In the genomic region with DNA sequence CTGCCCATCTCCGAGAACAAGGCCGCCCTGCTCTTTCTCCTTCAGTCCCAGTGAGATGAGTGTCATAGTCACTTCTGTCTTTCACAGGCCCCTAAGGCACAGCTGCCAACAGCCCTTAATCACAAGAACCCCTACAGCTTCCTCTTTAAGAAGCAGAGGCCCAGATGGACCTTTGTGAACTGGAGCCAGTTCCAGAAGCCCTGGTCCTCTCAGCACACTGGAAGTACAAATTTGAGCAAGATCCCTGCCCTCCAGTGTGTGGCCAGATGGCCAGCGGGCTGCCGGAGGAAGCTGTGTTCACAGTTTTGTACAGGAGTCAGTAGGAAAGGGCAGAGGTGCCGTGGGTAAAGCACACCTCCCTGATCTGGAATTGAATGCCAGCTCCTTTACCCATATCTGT, we compare ENCODE assay signal across 16 mouse cellular contexts.
DNase-seq lines count a peak whose midpoint lies in the region; ATAC-seq lines count a peak whose summit lies in the region.
"Had no signal": no experiment of that assay in that cellular context is flagged by ENCODE, and none has a peak within 500 bp of the region (broad histone marks: within the 10 kb centered on the region; RNA-seq: fewer than 3 reads in every experiment).

No protein-coding gene starts in this region.

- WGBS in forebrain, embryonic 11.5 days = 74% methylated on average over 5 of the region's 5 CpGs
- 70% methylated on average over 5 of the region's 5 CpGs for WGBS in forebrain, embryonic 16.5 days
- WGBS in liver, embryonic 11.5 days = 89% methylated on average over 5 of the region's 5 CpGs
- WGBS in limb, embryonic 12.5 days = 83% methylated on average over 5 of the region's 5 CpGs
- 61% methylated on average over 5 of the region's 5 CpGs for WGBS in neural tube, embryonic 14.5 days

- H3K27me3 ChIP-seq in forebrain, embryonic 11.5 days (ENCODE audit: control insufficient read depth, insufficient read depth, low read length) = no peaks in the 10 kb centered on the region
- no peaks in the 10 kb centered on the region for H3K27me3 ChIP-seq in forebrain, embryonic 16.5 days (replicated peaks; ENCODE audit: control insufficient read depth, insufficient read depth, low read length)
- H3K27me3 ChIP-seq in liver, embryonic 11.5 days (replicated peaks; ENCODE audit: control insufficient read depth, insufficient read depth, low read length) = no peaks in the 10 kb centered on the region
- H3K27me3 ChIP-seq in limb, embryonic 12.5 days = no peaks in the 10 kb centered on the region
- H3K27me3 ChIP-seq in neural tube, embryonic 14.5 days (ENCODE audit: control insufficient read depth, insufficient read depth, low read length) = no peaks in the 10 kb centered on the region
- H3K27me3 ChIP-seq: embryonic facial prominence, embryonic 13.5 days; heart, embryonic 15.5 days had no signal

- no peak for ATAC-seq in forebrain, embryonic 11.5 days (replicated peaks; ENCODE audit: low FRiP score)
- ATAC-seq in forebrain, embryonic 16.5 days = no peak
- ATAC-seq in liver, embryonic 11.5 days (replicated peaks; ENCODE audit: low FRiP score) = no peak
- no peak for ATAC-seq in limb, embryonic 12.5 days (ENCODE audit: insufficient number of reproducible peaks, insufficient read depth, low FRiP score, low TSS enrichment, low read depth)
- ATAC-seq in neural tube, embryonic 14.5 days (ENCODE audit: low read depth) = no peak
- ATAC-seq: intestine, postnatal 0 days had no signal

- DNase-seq in forebrain, embryonic 11.5 days (ENCODE audit: low spot score) = peak; percentile 42
- peak; percentile 22 for DNase-seq in liver, embryonic 11.5 days (ENCODE audit: low spot score)
- DNase-seq in liver = no peak
- DNase-seq in testis, postnatal 14 days (ENCODE audit: low spot score) = no peak
- DNase-seq in kidney, adult 9 months = no peak
- DNase-seq: adrenal gland, postnatal 14 days; lung, postnatal 14 days; right cerebral cortex, postnatal 25 days had no signal

- no peaks in the 10 kb centered on the region for H3K9me3 ChIP-seq in forebrain, embryonic 11.5 days (ENCODE audit: control insufficient read depth, low read length)
- no peaks in the 10 kb centered on the region for H3K9me3 ChIP-seq in forebrain, embryonic 16.5 days (ENCODE audit: control insufficient read depth, low read length)
- H3K9me3 ChIP-seq in liver, embryonic 11.5 days (ENCODE audit: control insufficient read depth, low read length) = no peaks in the 10 kb centered on the region
- no peaks in the 10 kb centered on the region for H3K9me3 ChIP-seq in limb, embryonic 12.5 days
- no peaks in the 10 kb centered on the region for H3K9me3 ChIP-seq in neural tube, embryonic 14.5 days (ENCODE audit: control insufficient read depth, low read length)
- H3K9me3 ChIP-seq: embryonic facial prominence, embryonic 13.5 days; heart, embryonic 15.5 days; megakaryocyte, embryonic 14.5 days had no signal

- H3K9ac ChIP-seq in forebrain, embryonic 11.5 days (ENCODE audit: low read length) = no peak overlapping the region
- no peak overlapping the region for H3K9ac ChIP-seq in forebrain, embryonic 16.5 days (replicated peaks; ENCODE audit: low read depth, low read length)
- H3K9ac ChIP-seq in liver, embryonic 11.5 days (ENCODE audit: low read depth, low read length) = no peak overlapping the region
- H3K9ac ChIP-seq in limb, embryonic 12.5 days (replicated peaks) = no peak overlapping the region
- no peak overlapping the region for H3K9ac ChIP-seq in neural tube, embryonic 14.5 days (replicated peaks; ENCODE audit: low read depth, low read length)
- H3K9ac ChIP-seq: embryonic facial prominence, embryonic 13.5 days; heart, embryonic 15.5 days had no signal

- no peak overlapping the region; the same call in 1 of the 2 replicates for H3K27ac ChIP-seq in forebrain, embryonic 11.5 days (ENCODE audit: low read depth, low read length)
- H3K27ac ChIP-seq in forebrain, embryonic 16.5 days (ENCODE audit: low read length) = no peak overlapping the region
- H3K27ac ChIP-seq in liver, embryonic 11.5 days (ENCODE audit: low read depth, low read length) = no peak overlapping the region
- H3K27ac ChIP-seq in limb, embryonic 12.5 days = peak overlapping the region; percentile 37; the same call in 1 of the 2 replicates
- peak overlapping the region; percentile 10; the same call in 1 of the 2 replicates for H3K27ac ChIP-seq in neural tube, embryonic 14.5 days (ENCODE audit: low read depth, low read length)
- H3K27ac ChIP-seq: embryonic facial prominence, embryonic 13.5 days; heart, embryonic 15.5 days; kidney, postnatal 0 days had no signal

- H3K4me1 ChIP-seq in forebrain, embryonic 11.5 days (replicated peaks; ENCODE audit: control insufficient read depth, insufficient read depth, low read length) = no peaks in the 10 kb centered on the region; the same call in 1 of the 2 replicates
- peaks cover 19% of the 10 kb centered on the region for H3K4me1 ChIP-seq in forebrain, embryonic 16.5 days (replicated peaks; ENCODE audit: control insufficient read depth, insufficient read depth, low read length)
- H3K4me1 ChIP-seq in liver, embryonic 11.5 days (replicated peaks; ENCODE audit: control insufficient read depth, insufficient read depth, low read length) = 0 out of 2 replicates have a peak, but pooled peaks cover 2% of the 10 kb centered on the region
- peaks cover 17% of the 10 kb centered on the region for H3K4me1 ChIP-seq in limb, embryonic 12.5 days (replicated peaks)
- peaks cover 3% of the 10 kb centered on the region; the same call in 1 of the 2 replicates for H3K4me1 ChIP-seq in neural tube, embryonic 14.5 days (ENCODE audit: control insufficient read depth, insufficient read depth, low read length)
- H3K4me1 ChIP-seq: embryonic facial prominence, embryonic 13.5 days; megakaryocyte, embryonic 14.5 days had no signal

- no peak overlapping the region for H3K4me2 ChIP-seq in forebrain, embryonic 11.5 days (ENCODE audit: low read depth, low read length, severe bottlenecking)
- no peak overlapping the region for H3K4me2 ChIP-seq in forebrain, embryonic 16.5 days (ENCODE audit: low read length)
- no peak overlapping the region for H3K4me2 ChIP-seq in liver, embryonic 11.5 days
- H3K4me2 ChIP-seq in limb, embryonic 12.5 days = no peak overlapping the region
- no peak overlapping the region for H3K4me2 ChIP-seq in neural tube, embryonic 14.5 days (ENCODE audit: low read depth, low read length)
- H3K4me2 ChIP-seq: embryonic facial prominence, embryonic 13.5 days; heart, embryonic 15.5 days had no signal

- no peaks in the 10 kb centered on the region for H3K36me3 ChIP-seq in forebrain, embryonic 11.5 days (ENCODE audit: control insufficient read depth, insufficient read depth, low read length)
- H3K36me3 ChIP-seq in forebrain, embryonic 16.5 days (ENCODE audit: control insufficient read depth, insufficient read depth) = no peaks in the 10 kb centered on the region
- H3K36me3 ChIP-seq in liver, embryonic 11.5 days (ENCODE audit: control insufficient read depth, insufficient read depth, low read length) = no peaks in the 10 kb centered on the region
- no peaks in the 10 kb centered on the region for H3K36me3 ChIP-seq in limb, embryonic 12.5 days
- H3K36me3 ChIP-seq in neural tube, embryonic 14.5 days (ENCODE audit: control insufficient read depth, insufficient read depth, low read length) = no peaks in the 10 kb centered on the region
- H3K36me3 ChIP-seq: embryonic facial prominence, embryonic 13.5 days; heart, embryonic 15.5 days had no signal

- H3K4me3 ChIP-seq in forebrain, embryonic 11.5 days (ENCODE audit: low read depth, low read length) = no peak overlapping the region
- H3K4me3 ChIP-seq in forebrain, embryonic 16.5 days (replicated peaks; ENCODE audit: low read length) = no peak overlapping the region
- H3K4me3 ChIP-seq in liver, embryonic 11.5 days (ENCODE audit: low read depth, low read length) = no peak overlapping the region
- H3K4me3 ChIP-seq in limb, embryonic 12.5 days (replicated peaks) = no peak overlapping the region
- H3K4me3 ChIP-seq in neural tube, embryonic 14.5 days (ENCODE audit: low read depth, low read length) = no peak overlapping the region
- H3K4me3 ChIP-seq: embryonic facial prominence, embryonic 13.5 days; heart, embryonic 15.5 days; megakaryocyte, embryonic 14.5 days had no signal

Comparison
In these comparisons a context has a peak if more than half of its experiments do, and no peak if none do; other contexts are left out.
1. DNase-seq: peak in forebrain, embryonic 11.5 days (single experiment) and liver, embryonic 11.5 days (single experiment); none in liver (single experiment), testis, postnatal 14 days (single experiment) and kidney, adult 9 months (single experiment).
2. H3K27ac ChIP-seq: peak in limb, embryonic 12.5 days (single experiment) and neural tube, embryonic 14.5 days (single experiment); none in forebrain, embryonic 11.5 days (single experiment), forebrain, embryonic 16.5 days (single experiment) and liver, embryonic 11.5 days (single experiment).